Mouse (Mus musculus) lung, adult 18-20 months (tissue): ENCODE results near the gene Vmn1r41.

Source experiments
- DNase-seq, 2 experiments: peaks; one replicate each; pipeline ENCODE4 v3.0.0; 2022; ENCODE audit warnings: mixed read lengths in 2 of 2

Gene Vmn1r41

GRCm38 (mm10) chr6:89740466-89740865 lies at the start of gene Vmn1r41:
Gene Vmn1r41 (plus strand): TSS chr6:89740766.
- DNase-seq: no peak

DNA sequence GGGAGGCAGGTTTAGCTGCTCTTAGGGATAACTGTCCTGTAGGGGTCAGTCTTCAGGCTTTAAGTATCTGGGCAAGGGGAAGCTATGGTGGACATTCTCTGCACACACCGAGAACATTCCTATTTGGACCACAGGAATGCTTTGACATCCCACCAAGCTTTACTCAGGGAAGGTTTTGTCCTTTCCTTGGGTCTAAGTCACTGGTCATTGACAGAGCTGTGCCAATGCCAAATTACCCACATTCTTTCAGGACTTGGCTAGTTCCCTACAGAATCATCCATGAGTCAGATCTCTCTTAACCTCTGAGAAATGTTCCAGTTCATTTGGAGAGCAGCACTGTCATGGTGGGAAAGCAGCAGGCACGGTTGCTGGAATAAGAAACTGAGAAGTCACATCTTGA lies 33.9 kb upstream of the Vmn1r41 start:
- no peak for DNase-seq

GRCm38 (mm10) chr6:89707240-89707639 lies 33.3 kb upstream of the Vmn1r41 start, which contains the start of gene Vmn1r40:
Gene Vmn1r40 (plus strand): TSS chr6:89707540.
- DNase-seq: no peak

- DNase-seq: no peak
These were observed 22.5 kb upstream of the Vmn1r41 start for GRCm38 (mm10) chr6:89718051-89718450.

DNA sequence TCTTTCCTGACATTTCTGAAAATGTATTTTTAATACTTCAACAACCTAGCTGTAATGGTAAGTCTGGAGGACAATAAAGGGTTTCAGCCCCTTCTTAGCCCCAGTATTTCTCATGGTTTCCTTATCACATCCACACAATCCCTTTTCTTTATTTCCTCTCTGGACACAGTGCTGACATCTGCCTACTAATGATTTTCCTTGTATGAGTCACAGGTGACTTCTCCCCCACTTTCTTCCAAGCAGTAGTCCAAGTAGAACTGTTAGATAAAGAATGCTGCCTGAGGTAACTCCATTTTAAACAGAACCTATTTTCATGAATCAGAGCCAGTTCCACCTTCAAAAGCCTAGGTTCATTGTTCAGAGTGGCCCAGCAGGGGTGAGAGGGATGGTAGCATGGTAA lies 2.2 kb downstream of the Vmn1r41 start:
- no peak for DNase-seq

DNA sequence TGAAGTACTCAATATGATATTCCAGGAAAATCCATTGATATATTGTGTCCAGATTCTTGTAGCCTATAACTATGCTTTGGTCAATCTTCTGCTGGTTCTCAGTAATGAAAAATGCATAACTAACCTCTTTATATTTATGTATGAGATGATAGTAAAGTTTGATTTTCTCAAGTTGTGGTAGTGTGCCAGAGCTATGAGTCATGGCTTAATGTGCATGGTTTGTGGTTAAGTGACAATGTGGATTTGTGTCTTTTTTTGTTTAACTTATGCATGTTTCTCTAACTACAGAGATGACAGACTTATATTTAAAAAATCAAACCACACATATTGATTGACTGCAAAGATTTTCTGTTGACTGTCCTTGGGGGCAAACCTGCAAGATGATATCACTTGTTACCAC lies 49.7 kb downstream of the Vmn1r41 start:
- DNase-seq: no peak
